Mouse (Mus musculus): ENCODE data around the gene Rps6ka5. TPM values are rescaled to one million over a fixed set of nuclear protein-coding genes. Genes with fewer than 3 reads are reported as not detected.

Rps6ka5 gene
- polyA plus RNA-seq, 1 experiment from 2014 or later = 4.5 TPM

GRCm38 (mm10) chr12:100516161-100516838, 210.5 kb downstream of the Rps6ka5 start:
- no peak overlapping the region for H3K9ac ChIP-seq
- no peak overlapping the region for H3K4me3 ChIP-seq (ENCODE audit: low read depth, low read length)
- no peak for ATAC-seq (ENCODE audit: insufficient read depth)
- no peak overlapping the region for H3K27ac ChIP-seq (ENCODE audit: low read depth)
- H3K36me3 ChIP-seq (ENCODE audit: insufficient read depth) = 0 out of 2 replicates have a peak, but pooled peaks cover 8% of the 10 kb centered on the region
- DNase-seq = peak; percentile 60
- no peak overlapping the region for H3K4me2 ChIP-seq
- TF ChIP-seq CTCF (IDR thresholded peaks at IDR 0.05; ENCODE audit: low read depth) = no peak
- 94% methylated on average over 1 of the region's 1 CpGs for WGBS
- H3K9me3 ChIP-seq (ENCODE audit: low read depth, low read length) = no peaks in the 10 kb centered on the region
- no peaks in the 10 kb centered on the region for H3K27me3 ChIP-seq (ENCODE audit: insufficient read depth, low read length)
- peaks cover 8% of the 10 kb centered on the region; the same call in 1 of the 2 replicates for H3K4me1 ChIP-seq (ENCODE audit: insufficient read depth)

- Histone ChIP-seq H3K36me3 (ENCODE audit: insufficient read depth) (0 out of 2 replicates have a peak, but pooled peaks cover 8% of the 10 kb centered on the region), H3K4me2 (no peak overlapping the region), H3K27me3 (ENCODE audit: insufficient read depth, low read length) (no peaks in the 10 kb centered on the region), H3K9me3 (ENCODE audit: low read depth, low read length) (no peaks in the 10 kb centered on the region), H3K9ac (no peak overlapping the region), H3K27ac (ENCODE audit: low read depth) (no peak overlapping the region), H3K4me1 (ENCODE audit: insufficient read depth) (peaks cover 8% of the 10 kb centered on the region; the same call in 1 of the 2 replicates), H3K4me3 (ENCODE audit: low read depth, low read length) (no peak overlapping the region)
- no peak for TF ChIP-seq CTCF (IDR thresholded peaks at IDR 0.05; ENCODE audit: low read depth)
- 85% methylated on average over 4 of the region's 4 CpGs for WGBS
- DNase-seq (no peak), ATAC-seq (ENCODE audit: insufficient read depth) (no peak)
Measured at GRCm38 (mm10) chr12:100515493-100515892, 211.3 kb downstream of the Rps6ka5 start.

- ATAC-seq (ENCODE audit: insufficient read depth) = no peak
- Histone ChIP-seq H3K27me3 (ENCODE audit: insufficient read depth, low read length) (no peaks in the 10 kb centered on the region), H3K4me1 (ENCODE audit: insufficient read depth) (peaks cover 8% of the 10 kb centered on the region; the same call in 1 of the 2 replicates), H3K4me2 (no peak overlapping the region), H3K9ac (no peak overlapping the region), H3K36me3 (ENCODE audit: insufficient read depth) (0 out of 2 replicates have a peak, but pooled peaks cover 8% of the 10 kb centered on the region), H3K9me3 (ENCODE audit: low read depth, low read length) (no peaks in the 10 kb centered on the region), H3K4me3 (ENCODE audit: low read depth, low read length) (no peak overlapping the region), H3K27ac (ENCODE audit: low read depth) (no peak overlapping the region)
- 60% methylated on average over 1 of the region's 1 CpGs for WGBS
- no peak for TF ChIP-seq CTCF (IDR thresholded peaks at IDR 0.05; ENCODE audit: low read depth)
- DNase-seq = no peak
Measured at GRCm38 (mm10) chr12:100514611-100515010, 212.2 kb downstream of the Rps6ka5 start.

- no peaks in the 10 kb centered on the region for H3K4me1 ChIP-seq (ENCODE audit: insufficient read depth)
- 0 out of 2 replicates have a peak, but pooled peaks cover 8% of the 10 kb centered on the region for H3K36me3 ChIP-seq (ENCODE audit: insufficient read depth)
Measured at GRCm38 (mm10) chr12:100513131-100513530, 213.7 kb downstream of the Rps6ka5 start.

GRCm38 (mm10) chr12:100512641-100513040, 214.1 kb downstream of the Rps6ka5 start:
- no peak overlapping the region for H3K9ac ChIP-seq
- 74% methylated on average over 9 of the region's 9 CpGs for WGBS

More at GRCm38 (mm10) chr12:100513131-100513530, 213.7 kb downstream of the Rps6ka5 start:
- DNase-seq = no peak
- Histone ChIP-seq H3K9me3 (ENCODE audit: low read depth, low read length) (no peaks in the 10 kb centered on the region), H3K27ac (ENCODE audit: low read depth) (no peak overlapping the region), H3K9ac (no peak overlapping the region), H3K27me3 (ENCODE audit: insufficient read depth, low read length) (no peaks in the 10 kb centered on the region), H3K4me3 (ENCODE audit: low read depth, low read length) (no peak overlapping the region), H3K4me2 (no peak overlapping the region)
- ATAC-seq (ENCODE audit: insufficient read depth) = no peak
- WGBS = 83% methylated on average over 5 of the region's 5 CpGs
- TF ChIP-seq CTCF (IDR thresholded peaks at IDR 0.05; ENCODE audit: low read depth) = no peak

GRCm38 (mm10) chr12:100509615-100510282, 217.0 kb downstream of the Rps6ka5 start:
- no peak for TF ChIP-seq CTCF (IDR thresholded peaks at IDR 0.05; ENCODE audit: low read depth)
- no peaks in the 10 kb centered on the region for H3K27me3 ChIP-seq (ENCODE audit: insufficient read depth, low read length)
- DNase-seq (no peak), ATAC-seq (ENCODE audit: insufficient read depth) (no peak)
- H3K4me3 ChIP-seq (ENCODE audit: low read depth, low read length) = no peak overlapping the region
- no peak overlapping the region for H3K9ac ChIP-seq
- 0 out of 2 replicates have a peak, but pooled peaks cover 10% of the 10 kb centered on the region for H3K36me3 ChIP-seq (ENCODE audit: insufficient read depth)
- H3K27ac ChIP-seq (ENCODE audit: low read depth) = no peak overlapping the region
- no peak overlapping the region for H3K4me2 ChIP-seq
- no peaks in the 10 kb centered on the region for H3K4me1 ChIP-seq (ENCODE audit: insufficient read depth)
- no peaks in the 10 kb centered on the region for H3K9me3 ChIP-seq (ENCODE audit: low read depth, low read length)
- WGBS = 71% methylated on average over 9 of the region's 9 CpGs

More at GRCm38 (mm10) chr12:100512641-100513040, 214.1 kb downstream of the Rps6ka5 start:
- Histone ChIP-seq H3K4me1 (ENCODE audit: insufficient read depth) (no peaks in the 10 kb centered on the region), H3K27me3 (ENCODE audit: insufficient read depth, low read length) (no peaks in the 10 kb centered on the region), H3K36me3 (ENCODE audit: insufficient read depth) (0 out of 2 replicates have a peak, but pooled peaks cover 8% of the 10 kb centered on the region), H3K9me3 (ENCODE audit: low read depth, low read length) (no peaks in the 10 kb centered on the region), H3K4me2 (no peak overlapping the region), H3K4me3 (ENCODE audit: low read depth, low read length) (no peak overlapping the region), H3K27ac (ENCODE audit: low read depth) (no peak overlapping the region)
- no peak for TF ChIP-seq CTCF (IDR thresholded peaks at IDR 0.05; ENCODE audit: low read depth)
- DNase-seq = no peak
- ATAC-seq (ENCODE audit: insufficient read depth) = no peak

GRCm38 (mm10) chr12:100508668-100509067, 218.1 kb downstream of the Rps6ka5 start:
- no peak overlapping the region for H3K4me3 ChIP-seq (ENCODE audit: low read depth, low read length)
- H3K4me1 ChIP-seq (ENCODE audit: insufficient read depth) = no peaks in the 10 kb centered on the region
- no peaks in the 10 kb centered on the region for H3K27me3 ChIP-seq (ENCODE audit: insufficient read depth, low read length)
- no peak overlapping the region for H3K27ac ChIP-seq (ENCODE audit: low read depth)
- 72% methylated on average over 5 of the region's 5 CpGs for WGBS
- H3K9ac ChIP-seq = no peak overlapping the region
- no peaks in the 10 kb centered on the region for H3K9me3 ChIP-seq (ENCODE audit: low read depth, low read length)
- DNase-seq = no peak
- H3K4me2 ChIP-seq = no peak overlapping the region
- no peak for TF ChIP-seq CTCF (IDR thresholded peaks at IDR 0.05; ENCODE audit: low read depth)
- ATAC-seq (ENCODE audit: insufficient read depth) = no peak
- 0 out of 2 replicates have a peak, but pooled peaks cover 10% of the 10 kb centered on the region for H3K36me3 ChIP-seq (ENCODE audit: insufficient read depth)

All from lung, embryonic 14.5 days (tissue).